Comparison of ENCODE assay signal across 8 mouse cellular contexts in genomic region chr8:4588165-4589000, GRCm38 (mm10). TPM values are rescaled to one million over a fixed set of nuclear protein-coding genes. Genes with fewer than 3 reads are reported as not detected.
DNase-seq lines count a peak whose midpoint lies in the region; ATAC-seq and TF ChIP-seq lines count a peak whose summit lies in the region.

No protein-coding gene starts in this region.

- H3K27me3 ChIP-seq in ES-Bruce4 (ENCODE audit: control insufficient read depth, insufficient read depth, low read length, poor library complexity, severe bottlenecking): no peaks in the 10 kb centered on the region
- no peaks in the 10 kb centered on the region for H3K27me3 ChIP-seq in kidney, embryonic 14.5 days (ENCODE audit: control insufficient read depth, insufficient read depth, low read length)
- H3K27me3 ChIP-seq in liver, embryonic 13.5 days: no peaks in the 10 kb centered on the region
- H3K27me3 ChIP-seq in neural tube, embryonic 15.5 days (replicated peaks): no peaks in the 10 kb centered on the region

- TF ChIP-seq EP300 in ES-Bruce4 (IDR thresholded peaks at IDR 0.05; ENCODE audit: insufficient read depth, low read depth, low read length): no peak

- peak; percentile 27 for TF ChIP-seq CTCF in ES-Bruce4 (IDR thresholded peaks at IDR 0.05; ENCODE audit: low read depth, low read length)

- 36% methylated on average over 9 of the region's 9 CpGs for WGBS in kidney, embryonic 14.5 days
- 33% methylated on average over 9 of the region's 9 CpGs for WGBS in liver, embryonic 13.5 days (ENCODE audit: insufficient replicate concordance)
- WGBS in neural tube, embryonic 15.5 days: 42% methylated on average over 9 of the region's 9 CpGs

- H3K4me1 ChIP-seq in ES-Bruce4 (ENCODE audit: control insufficient read depth, insufficient read depth, low read length): no peaks in the 10 kb centered on the region
- no peaks in the 10 kb centered on the region for H3K4me1 ChIP-seq in kidney, embryonic 14.5 days (ENCODE audit: control insufficient read depth, insufficient read depth, low read length)
- H3K4me1 ChIP-seq in liver, embryonic 13.5 days (replicated peaks): no peaks in the 10 kb centered on the region
- no peaks in the 10 kb centered on the region for H3K4me1 ChIP-seq in neural tube, embryonic 15.5 days

- H3K36me3 ChIP-seq in ES-Bruce4 (ENCODE audit: control insufficient read depth, insufficient read depth, low read length, poor library complexity, severe bottlenecking): no peaks in the 10 kb centered on the region
- H3K36me3 ChIP-seq in kidney, embryonic 14.5 days (ENCODE audit: control insufficient read depth, insufficient read depth, low read length): no peaks in the 10 kb centered on the region
- H3K36me3 ChIP-seq in liver, embryonic 13.5 days: no peaks in the 10 kb centered on the region
- no peaks in the 10 kb centered on the region for H3K36me3 ChIP-seq in neural tube, embryonic 15.5 days

- peak; percentile 74 for DNase-seq in 416B (ENCODE audit: low read depth)
- peak; percentile 62 to 88 for DNase-seq in cerebellum, postnatal 10 days
- peak; percentile 22 for DNase-seq in gastrocnemius, postnatal 10 days
- DNase-seq in liver, embryonic 13.5 days: peak; percentile 6
- DNase-seq in spleen, adult 12 weeks (ENCODE audit: low spot score): no peak

- TF ChIP-seq POLR2A in ES-Bruce4 (IDR thresholded peaks at IDR 0.05; ENCODE audit: insufficient read depth, low read length): no peak

- 0 out of 2 replicates have a peak overlapping the region, but pooled peaks have one; percentile 14 for H3K4me3 ChIP-seq in ES-Bruce4 (ENCODE audit: low read depth, low read length)
- no peak overlapping the region for H3K4me3 ChIP-seq in kidney, embryonic 14.5 days (ENCODE audit: low read length)
- H3K4me3 ChIP-seq in liver, embryonic 13.5 days (replicated peaks): no peak overlapping the region
- no peak overlapping the region for H3K4me3 ChIP-seq in neural tube, embryonic 15.5 days (replicated peaks)

- H3K27ac ChIP-seq in ES-Bruce4 (ENCODE audit: insufficient read depth, low read length): peak overlapping the region; percentile 8
- no peak overlapping the region for H3K27ac ChIP-seq in kidney, embryonic 14.5 days (ENCODE audit: low read depth, low read length)
- H3K27ac ChIP-seq in liver, embryonic 13.5 days: no peak overlapping the region
- no peak overlapping the region for H3K27ac ChIP-seq in neural tube, embryonic 15.5 days (replicated peaks)

- H3K4me2 ChIP-seq in kidney, embryonic 14.5 days (replicated peaks; ENCODE audit: low read depth, low read length): no peak overlapping the region
- no peak overlapping the region for H3K4me2 ChIP-seq in liver, embryonic 13.5 days
- H3K4me2 ChIP-seq in neural tube, embryonic 15.5 days: no peak overlapping the region

- peaks cover 18% of the 10 kb centered on the region for H3K9me3 ChIP-seq in ES-Bruce4 (replicated peaks; ENCODE audit: control insufficient read depth, insufficient read depth, low read length, poor library complexity, severe bottlenecking)
- no peaks in the 10 kb centered on the region for H3K9me3 ChIP-seq in kidney, embryonic 14.5 days (ENCODE audit: control insufficient read depth, low read length)
- no peaks in the 10 kb centered on the region for H3K9me3 ChIP-seq in liver, embryonic 13.5 days (replicated peaks)
- no peaks in the 10 kb centered on the region for H3K9me3 ChIP-seq in neural tube, embryonic 15.5 days (replicated peaks)

- peak; percentile 80 for ATAC-seq in kidney, embryonic 14.5 days (ENCODE audit: low FRiP score, low TSS enrichment)
- no peak for ATAC-seq in liver, embryonic 13.5 days (ENCODE audit: low read depth)
- peak; percentile 88 for ATAC-seq in neural tube, embryonic 15.5 days (ENCODE audit: low FRiP score)

- peak overlapping the region; percentile 50 for H3K9ac ChIP-seq in ES-Bruce4 (ENCODE audit: low read depth, poor library complexity, severe bottlenecking)
- peak overlapping the region; percentile 44 for H3K9ac ChIP-seq in kidney, embryonic 14.5 days (ENCODE audit: low read depth, low read length)
- H3K9ac ChIP-seq in liver, embryonic 13.5 days: no peak overlapping the region
- H3K9ac ChIP-seq in neural tube, embryonic 15.5 days (replicated peaks): no peak overlapping the region

RNA-seq across cellular contexts. Expression of gene Zfp958, which starts 24.6 kb away (rescaled TPM):
- 19.4 and 21.7 TPM in 2 replicates for polyA plus RNA-seq in ES-Bruce4 (2011; ENCODE audit: insufficient read depth, insufficient read length, low read depth, missing spikeins)
- total RNA-seq in gastrocnemius, postnatal 10 days (2021): 1 to 10 TPM; 7.1 to 8.8 TPM
- 15.3 and 17.9 TPM in 2 replicates for polyA plus RNA-seq in kidney, embryonic 14.5 days (2014; fragmentation: Nextera tagmentation; extraction: Ambion mirVana)
- polyA plus RNA-seq in liver, embryonic 13.5 days (2015; fragmentation: Nextera tagmentation; extraction: Ambion mirVana): 5.5 and 6.5 TPM in 2 replicates
- polyA plus RNA-seq in neural tube, embryonic 15.5 days (2015; fragmentation: Nextera tagmentation; extraction: Ambion mirVana): 14.1 and 17.0 TPM in 2 replicates

Comparison
In these comparisons a context has a peak if more than half of its experiments do, and no peak if none do; other contexts are left out.
1. H3K9ac ChIP-seq: peak in ES-Bruce4 (single experiment) and kidney, embryonic 14.5 days (single experiment); none in liver, embryonic 13.5 days (single experiment) and neural tube, embryonic 15.5 days (single experiment).